Mouse (Mus musculus): ENCODE measurements around the gene Mfn1. TPM values are rescaled to one million over a fixed set of nuclear protein-coding genes. Genes with fewer than 3 reads are reported as not detected.
A peak's percentile ranks its signal among the peaks of the same experiment; 100 is the strongest.

Gene Mfn1
- polyA plus RNA-seq, 1 experiment from 2014 or later = 19.5 TPM

DNA sequence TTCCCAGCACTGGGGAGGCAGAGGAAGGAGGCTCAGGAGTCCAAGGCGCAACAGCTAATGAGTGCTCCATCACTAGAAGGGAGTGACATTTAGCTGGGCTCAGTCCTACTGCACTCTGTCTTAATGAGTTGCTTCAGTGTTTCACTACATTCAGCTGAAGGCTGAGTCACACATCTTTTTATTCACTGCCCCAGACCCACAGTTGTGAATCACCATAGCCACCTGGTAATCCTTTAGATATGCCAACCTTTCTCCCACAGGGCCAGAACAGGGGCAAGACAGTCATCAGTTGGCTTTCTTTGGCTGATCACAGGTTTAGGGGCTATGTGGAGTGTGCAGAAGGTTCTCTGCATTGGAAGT lies 32.6 kb upstream of the Mfn1 start:
- Histone ChIP-seq H3K36me3 (ENCODE audit: insufficient read depth, low read length) (no peaks in the 10 kb centered on the region), H3K27ac (ENCODE audit: low read length) (no peak overlapping the region), H3K9me3 (ENCODE audit: low read length) (no peaks in the 10 kb centered on the region), H3K4me1 (ENCODE audit: insufficient read depth, low read depth, low read length) (no peaks in the 10 kb centered on the region), H3K4me3 (ENCODE audit: low read depth, low read length) (no peak overlapping the region), H3K9ac (replicated peaks; ENCODE audit: low read depth) (no peak overlapping the region), H3K4me2 (replicated peaks; ENCODE audit: low read depth, low read length) (no peak overlapping the region), H3K27me3 (replicated peaks; ENCODE audit: insufficient read depth, low read length) (no peaks in the 10 kb centered on the region)
- DNase-seq (ENCODE audit: low spot score) = no peak
- WGBS = 95% methylated on average over 1 of the region's 1 CpGs
- no peak for TF ChIP-seq CTCF (IDR thresholded peaks at IDR 0.05)
- TF ChIP-seq EP300 (IDR thresholded peaks at IDR 0.05) = no peak
- no peak for ATAC-seq

DNA sequence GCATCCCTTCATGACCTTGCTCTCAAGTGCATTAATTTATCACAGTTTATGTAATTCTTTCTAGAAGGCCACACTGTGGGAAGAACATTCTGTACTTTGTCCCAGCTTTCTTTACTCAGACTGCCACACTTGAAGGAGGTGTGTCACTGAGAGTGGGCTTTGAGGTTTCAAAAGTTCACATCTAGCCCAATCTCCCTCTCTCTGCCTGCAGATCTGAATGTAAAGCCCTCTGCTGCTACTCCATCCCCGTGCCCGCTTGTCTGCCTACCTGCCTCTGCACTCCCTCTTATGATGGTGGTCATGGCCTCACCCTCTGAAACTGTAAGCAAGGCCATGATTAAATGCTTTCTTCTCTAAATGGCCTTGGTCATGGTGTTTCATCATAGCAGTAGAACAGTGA lies 28.9 kb upstream of the Mfn1 start:
- TF ChIP-seq EP300 (IDR thresholded peaks at IDR 0.05) (no peak), CTCF (IDR thresholded peaks at IDR 0.05) (no peak)
- WGBS = 92% methylated on average over 2 of the region's 2 CpGs
- no peaks in the 10 kb centered on the region for H3K9me3 ChIP-seq (ENCODE audit: low read length)
- H3K4me2 ChIP-seq (replicated peaks; ENCODE audit: low read depth, low read length) = no peak overlapping the region
- H3K4me3 ChIP-seq (ENCODE audit: low read depth, low read length) = no peak overlapping the region
- DNase-seq (ENCODE audit: low spot score) (no peak), ATAC-seq (no peak)
- H3K27me3 ChIP-seq (replicated peaks; ENCODE audit: insufficient read depth, low read length) = no peaks in the 10 kb centered on the region
- H3K27ac ChIP-seq (ENCODE audit: low read length) = no peak overlapping the region
- H3K9ac ChIP-seq (replicated peaks; ENCODE audit: low read depth) = no peak overlapping the region
- no peaks in the 10 kb centered on the region for H3K36me3 ChIP-seq (ENCODE audit: insufficient read depth, low read length)
- no peaks in the 10 kb centered on the region for H3K4me1 ChIP-seq (ENCODE audit: insufficient read depth, low read depth, low read length)

DNA sequence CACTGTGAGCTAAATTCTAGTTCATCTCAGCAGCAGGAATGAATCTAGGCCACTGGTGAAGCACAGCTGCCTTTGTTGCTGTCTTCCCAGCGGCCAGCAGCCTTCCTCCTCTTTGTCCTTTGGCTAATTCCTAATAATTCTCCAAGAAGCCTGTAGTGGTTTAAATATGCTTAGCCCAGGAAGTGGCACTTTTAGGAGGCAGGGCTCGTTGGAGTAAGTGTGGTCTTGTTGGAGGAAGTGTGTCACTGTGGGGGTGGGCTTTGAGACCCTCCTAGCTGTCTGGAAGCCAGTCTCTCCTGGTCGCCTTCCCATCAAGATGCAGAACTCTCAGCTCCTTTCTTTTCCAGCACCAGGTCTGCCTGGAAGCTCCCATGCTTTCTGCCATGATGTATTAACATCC lies 23.4 kb upstream of the Mfn1 start:
- DNase-seq (ENCODE audit: low spot score) (no peak), ATAC-seq (no peak)
- Histone ChIP-seq H3K4me2 (replicated peaks; ENCODE audit: low read depth, low read length) (no peak overlapping the region), H3K9ac (replicated peaks; ENCODE audit: low read depth) (no peak overlapping the region), H3K36me3 (ENCODE audit: insufficient read depth, low read length) (no peaks in the 10 kb centered on the region), H3K9me3 (ENCODE audit: low read length) (no peaks in the 10 kb centered on the region), H3K27me3 (replicated peaks; ENCODE audit: insufficient read depth, low read length) (no peaks in the 10 kb centered on the region), H3K4me3 (ENCODE audit: low read depth, low read length) (no peak overlapping the region), H3K4me1 (ENCODE audit: insufficient read depth, low read depth, low read length) (no peaks in the 10 kb centered on the region; the same call in 1 of the 2 replicates), H3K27ac (ENCODE audit: low read length) (no peak overlapping the region)
- no peak for TF ChIP-seq EP300 (IDR thresholded peaks at IDR 0.05)
- TF ChIP-seq CTCF (IDR thresholded peaks at IDR 0.05) = no peak
- 65% methylated on average over 3 of the region's 3 CpGs for WGBS

DNA sequence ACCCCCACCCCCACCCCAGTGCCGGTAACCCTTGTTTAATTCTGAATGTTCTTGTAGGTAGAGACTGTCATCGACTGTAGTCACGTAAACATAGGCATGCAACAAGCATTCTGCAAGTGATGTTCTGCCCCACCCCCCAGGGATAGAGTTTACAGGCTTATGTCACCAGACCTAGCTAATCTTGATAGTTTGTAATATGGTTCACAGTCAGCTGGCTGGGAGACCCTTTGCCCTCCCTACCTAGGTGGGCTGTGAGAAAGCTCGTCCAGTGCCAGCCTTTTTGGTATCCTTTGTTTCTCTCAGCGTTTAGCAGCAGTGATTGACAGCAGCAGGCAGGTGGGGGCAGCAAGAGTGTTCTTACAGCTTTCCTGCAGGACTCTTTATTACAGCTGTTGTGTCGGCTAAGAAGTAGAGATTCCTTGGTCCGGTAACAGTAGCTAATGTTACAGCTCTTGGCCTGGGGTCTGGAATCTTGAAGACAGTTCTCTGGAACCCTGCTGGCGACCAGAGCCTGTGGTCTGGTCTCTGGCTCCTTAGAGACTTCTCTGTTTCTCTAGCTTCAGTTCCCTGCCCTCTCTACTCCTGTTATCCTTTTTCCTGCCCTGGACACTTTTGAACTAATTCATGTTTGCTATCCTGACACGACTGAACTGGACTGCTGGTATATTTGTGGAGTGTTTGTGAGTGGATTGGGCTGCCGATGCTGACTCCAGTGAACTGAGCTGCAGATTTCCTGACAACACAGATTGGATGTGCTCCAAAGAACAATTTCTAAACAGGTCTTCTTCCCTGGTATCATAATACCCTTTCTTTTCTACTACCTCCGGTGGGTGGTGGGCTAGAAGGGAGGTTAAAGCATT lies 22.7 kb upstream of the Mfn1 start:
- Histone ChIP-seq H3K4me3 (ENCODE audit: low read depth, low read length) (no peak overlapping the region), H3K4me1 (ENCODE audit: insufficient read depth, low read depth, low read length) (peaks cover 3% of the 10 kb centered on the region; the same call in 1 of the 2 replicates), H3K27me3 (replicated peaks; ENCODE audit: insufficient read depth, low read length) (no peaks in the 10 kb centered on the region), H3K9me3 (ENCODE audit: low read length) (no peaks in the 10 kb centered on the region), H3K4me2 (replicated peaks; ENCODE audit: low read depth, low read length) (no peak overlapping the region), H3K36me3 (ENCODE audit: insufficient read depth, low read length) (no peaks in the 10 kb centered on the region), H3K9ac (replicated peaks; ENCODE audit: low read depth) (no peak overlapping the region), H3K27ac (ENCODE audit: low read length) (no peak overlapping the region)
- TF ChIP-seq CTCF (IDR thresholded peaks at IDR 0.05) (no peak), EP300 (IDR thresholded peaks at IDR 0.05) (no peak)
- DNase-seq (ENCODE audit: low spot score) = peak; percentile 27
- 44% methylated on average over 11 of the region's 11 CpGs for WGBS
- ATAC-seq = no peak

DNA sequence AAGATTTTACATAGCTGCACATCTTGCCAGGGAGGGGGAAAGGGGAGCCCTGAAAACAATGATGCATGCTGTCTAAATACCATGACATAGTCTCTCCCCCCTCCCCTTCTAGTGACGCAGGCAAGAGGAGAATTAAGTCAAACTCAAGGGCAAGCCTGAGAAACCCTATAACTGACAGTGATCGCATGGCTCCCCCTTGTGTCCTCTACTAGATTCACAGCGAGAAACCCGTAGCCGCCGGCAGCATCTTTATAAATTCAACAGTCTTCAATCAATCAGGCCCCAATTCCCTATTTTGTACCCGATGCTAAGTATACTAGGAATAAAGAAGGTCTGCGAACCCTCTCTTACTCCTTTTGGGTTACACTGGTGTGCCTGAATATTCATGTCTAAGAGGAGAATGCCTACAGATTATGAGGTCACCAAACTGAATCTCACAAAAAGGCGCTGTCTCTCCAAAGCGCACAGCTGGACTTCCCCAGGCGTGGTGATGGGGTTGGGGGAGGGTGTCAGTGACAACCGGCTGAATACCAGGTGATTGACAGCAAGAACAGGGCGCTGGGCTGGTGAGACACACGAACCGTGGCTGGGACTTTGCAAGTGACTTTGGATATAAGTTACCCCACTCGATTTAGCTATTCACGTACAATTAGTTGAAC lies 20.5 kb upstream of the Mfn1 start:
- ATAC-seq = no peak
- TF ChIP-seq EP300 (IDR thresholded peaks at IDR 0.05) = no peak
- TF ChIP-seq CTCF (IDR thresholded peaks at IDR 0.05) = peak; percentile 86
- WGBS = 2% methylated on average over 17 of the region's 17 CpGs
- Histone ChIP-seq H3K36me3 (ENCODE audit: insufficient read depth, low read length) (no peaks in the 10 kb centered on the region), H3K9ac (replicated peaks; ENCODE audit: low read depth) (no peak overlapping the region), H3K4me3 (ENCODE audit: low read depth, low read length) (no peak overlapping the region; the same call in 1 of the 2 replicates), H3K27ac (ENCODE audit: low read length) (no peak overlapping the region), H3K27me3 (replicated peaks; ENCODE audit: insufficient read depth, low read length) (no peaks in the 10 kb centered on the region), H3K4me1 (ENCODE audit: insufficient read depth, low read depth, low read length) (peaks cover 3% of the 10 kb centered on the region; the same call in 1 of the 2 replicates), H3K4me2 (replicated peaks; ENCODE audit: low read depth, low read length) (peak overlapping the region; percentile 67), H3K9me3 (ENCODE audit: low read length) (no peaks in the 10 kb centered on the region)
- DNase-seq (ENCODE audit: low spot score) = peak; percentile 93

DNA sequence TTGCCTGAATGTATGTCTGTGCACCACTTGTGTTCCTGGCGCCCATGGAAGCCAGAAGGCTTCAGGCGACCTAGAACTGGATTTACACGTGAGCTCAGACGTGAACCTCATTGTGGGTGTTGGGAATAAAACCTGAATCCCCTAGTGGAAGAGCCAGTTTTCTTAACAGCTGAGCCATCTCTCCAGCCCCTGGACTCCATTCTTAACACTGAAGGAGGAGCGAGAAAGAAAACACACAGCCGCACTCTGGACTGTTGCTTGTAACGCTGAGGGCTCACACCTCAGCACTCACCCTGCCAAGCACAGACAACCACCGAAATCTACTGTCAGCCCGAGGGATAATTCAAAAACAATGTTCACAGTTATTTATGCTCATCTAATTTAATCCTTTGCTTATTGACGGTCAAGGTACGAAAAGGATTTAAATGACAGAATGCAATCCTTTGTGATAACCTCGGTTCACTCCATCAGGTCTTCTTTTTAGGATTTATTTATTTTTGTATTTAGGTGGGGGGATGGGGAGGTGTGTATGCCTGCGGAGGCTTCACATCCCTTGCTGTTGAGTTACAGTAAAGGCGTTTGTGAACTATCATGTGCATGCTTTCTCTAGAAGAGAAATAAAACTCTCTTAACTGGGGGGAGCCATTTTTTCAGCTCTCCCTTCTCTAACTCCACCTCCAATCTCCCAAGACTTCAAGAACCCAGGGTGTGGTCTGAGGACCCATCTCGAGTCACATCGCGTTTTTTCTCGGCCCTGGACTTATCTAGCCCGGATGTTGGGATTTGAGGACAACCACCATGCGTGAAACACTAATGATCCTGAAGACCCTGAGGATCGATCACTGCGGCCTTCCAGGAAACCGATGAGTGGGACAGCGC lies 19.5 kb upstream of the Mfn1 start, which contains the start of gene Zfp639:
Zfp639 (plus strand) TSS at position 764 of the 879 bp plus-strand sequence.
- Histone ChIP-seq H3K4me1 (ENCODE audit: insufficient read depth, low read depth, low read length) (peaks cover 3% of the 10 kb centered on the region; the same call in 1 of the 2 replicates), H3K4me3 (ENCODE audit: low read depth, low read length) (peak within 1 kb of the TSS; percentile 78), H3K27ac (ENCODE audit: low read length) (peak within 1 kb of the TSS; percentile 94), H3K4me2 (replicated peaks; ENCODE audit: low read depth, low read length) (peak within 1 kb of the TSS; percentile 67), H3K36me3 (ENCODE audit: insufficient read depth, low read length) (no peaks in the 10 kb centered on the region; the same call in 1 of the 2 replicates), H3K9me3 (ENCODE audit: low read length) (no peaks in the 10 kb centered on the region), H3K27me3 (replicated peaks; ENCODE audit: insufficient read depth, low read length) (no peaks in the 10 kb centered on the region), H3K9ac (replicated peaks; ENCODE audit: low read depth) (peak within 1 kb of the TSS; percentile 90)
- TF ChIP-seq EP300 (IDR thresholded peaks at IDR 0.05) (no peak), CTCF (IDR thresholded peaks at IDR 0.05) (no peak)
- DNase-seq (ENCODE audit: low spot score) = peak; percentile 28
- 6% methylated on average over 24 of the region's 24 CpGs for WGBS
- ATAC-seq = peak; percentile 52
